Mouse (Mus musculus) lung, postnatal 10 days (tissue): ENCODE data around the gene Arrb1.
"Not testable (repeated sequence)": the region's sequence is repeated elsewhere in the genome, so short reads cannot be mapped to it uniquely, and the experiment has no call there.

Experiments used
- DNase-seq: peaks from one replicate; pipeline ENCODE4 v3.0.0; 2021

Arrb1 gene

DNA sequence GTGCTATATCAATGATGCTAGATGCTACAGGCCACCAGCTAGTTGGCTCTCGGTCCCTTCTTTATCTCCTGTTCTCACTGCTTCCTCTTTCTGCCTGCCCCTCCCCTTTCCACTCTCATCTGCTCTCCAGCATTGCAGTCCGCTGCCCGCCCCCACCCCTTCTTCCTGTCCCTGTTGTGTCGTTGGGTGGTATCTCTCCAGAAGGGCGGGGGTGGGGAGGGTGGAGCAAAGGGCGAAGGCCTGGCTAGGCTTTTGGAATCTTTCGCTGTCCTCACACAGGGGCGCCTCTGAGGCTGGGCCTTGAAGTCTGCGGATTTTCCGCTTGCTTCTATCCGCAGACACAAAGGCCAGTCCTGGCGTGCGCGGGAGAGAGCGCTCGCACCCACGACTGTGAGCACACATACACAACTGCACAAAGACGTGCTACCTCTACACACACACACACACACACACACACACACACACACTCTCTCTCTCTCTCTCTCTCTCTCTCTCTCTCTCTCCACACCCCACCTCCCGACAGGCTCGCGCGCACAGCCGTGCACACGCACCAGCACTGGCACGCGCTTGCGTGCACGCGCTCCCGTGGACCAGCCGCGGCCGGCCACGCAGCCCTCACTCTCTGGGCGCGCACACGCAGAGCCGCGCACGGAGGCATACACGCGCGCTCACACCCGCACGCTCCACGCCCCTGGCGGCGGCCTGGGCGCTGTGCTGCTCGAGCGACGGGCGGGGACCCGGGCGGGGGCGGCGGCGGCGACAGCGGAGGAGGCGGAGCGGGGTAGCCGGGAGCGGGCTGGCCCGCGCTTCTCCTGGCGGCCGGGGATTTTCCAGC lies at the start of gene Arrb1:
Arrb1 (plus strand) TSS at position 566 of the 835 bp plus-strand sequence.
- DNase-seq, result peak; percentile 91

DNA sequence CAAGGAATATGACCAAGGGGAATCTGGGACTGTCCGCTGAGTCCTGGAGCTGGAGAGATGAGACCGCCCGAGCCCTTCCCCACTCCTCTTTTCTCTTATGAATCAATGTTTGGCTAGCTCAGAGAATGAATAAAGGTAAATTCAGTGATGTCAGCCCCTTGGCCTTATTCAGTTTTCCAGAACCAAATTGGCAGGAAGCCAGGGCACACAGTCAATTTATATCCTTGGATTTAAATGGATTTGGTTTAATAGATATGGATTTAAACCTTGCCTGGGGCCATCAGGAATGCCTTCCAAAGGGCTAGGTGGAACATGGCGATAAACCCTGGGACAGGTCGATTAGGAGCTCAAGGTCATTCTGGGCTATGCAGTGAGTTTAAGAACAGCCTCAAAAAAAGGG lies 45.6 kb upstream of the Arrb1 start:
- DNase-seq, result no peak

DNA sequence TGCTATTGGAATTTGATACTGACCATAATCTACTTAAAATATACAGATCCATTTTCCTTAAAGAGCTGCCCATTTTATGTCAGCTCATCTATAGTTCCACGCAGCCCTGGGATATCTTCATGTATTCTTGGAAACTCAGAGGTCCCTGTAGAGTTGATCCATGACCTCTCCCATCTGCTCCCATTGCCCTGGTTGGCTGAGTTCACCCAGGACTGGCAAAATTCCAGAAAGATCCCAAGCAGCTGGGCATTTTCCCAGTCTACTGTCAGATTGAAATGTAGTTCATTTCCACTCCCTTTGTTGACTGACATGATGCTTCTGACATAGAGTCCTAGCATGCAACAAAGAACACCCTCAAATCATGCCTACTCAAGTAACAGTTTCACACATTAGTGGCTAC lies 36.1 kb upstream of the Arrb1 start:
- DNase-seq, result peak; percentile 72

DNA sequence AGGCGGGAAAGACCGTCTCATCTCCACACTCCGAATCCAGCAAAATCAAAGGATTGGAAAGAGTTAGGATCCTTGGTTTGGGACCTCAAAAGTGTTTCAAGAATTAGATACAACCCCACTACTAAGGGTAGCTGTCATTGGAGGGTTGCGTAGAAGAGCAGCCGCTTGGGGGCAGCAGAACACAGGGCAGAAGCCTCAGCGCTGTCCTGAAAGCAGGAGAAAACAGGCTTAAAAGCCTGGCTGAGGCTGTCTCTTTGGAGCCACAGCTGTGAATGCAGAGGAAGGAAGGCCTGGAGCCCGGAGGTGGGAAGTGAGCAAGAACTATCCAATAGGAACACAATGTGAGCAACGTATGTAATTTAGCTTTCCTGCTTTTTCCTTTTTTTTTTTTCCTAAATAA lies 35.1 kb upstream of the Arrb1 start:
- DNase-seq, result peak; percentile 90

DNA sequence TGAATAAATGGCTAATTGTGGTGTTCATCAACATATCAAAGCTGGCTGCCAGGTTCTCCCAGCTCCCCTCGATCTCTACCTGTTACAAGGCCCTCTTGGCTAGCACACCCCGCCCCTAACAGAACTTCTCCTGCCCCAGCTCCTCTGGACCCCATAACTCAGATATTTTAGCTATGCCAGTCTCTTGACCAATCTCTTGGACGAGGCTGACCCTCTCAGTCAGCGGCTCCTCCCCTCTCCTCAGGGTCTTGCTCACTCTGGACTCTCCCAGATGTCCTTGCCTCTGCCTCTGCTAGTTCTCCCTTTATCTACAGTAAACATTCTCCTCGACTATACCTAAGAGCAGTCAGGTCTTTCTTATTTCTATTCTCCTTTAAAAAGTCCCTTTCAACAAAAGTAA lies 34.6 kb upstream of the Arrb1 start:
- DNase-seq, result peak; percentile 32

DNA sequence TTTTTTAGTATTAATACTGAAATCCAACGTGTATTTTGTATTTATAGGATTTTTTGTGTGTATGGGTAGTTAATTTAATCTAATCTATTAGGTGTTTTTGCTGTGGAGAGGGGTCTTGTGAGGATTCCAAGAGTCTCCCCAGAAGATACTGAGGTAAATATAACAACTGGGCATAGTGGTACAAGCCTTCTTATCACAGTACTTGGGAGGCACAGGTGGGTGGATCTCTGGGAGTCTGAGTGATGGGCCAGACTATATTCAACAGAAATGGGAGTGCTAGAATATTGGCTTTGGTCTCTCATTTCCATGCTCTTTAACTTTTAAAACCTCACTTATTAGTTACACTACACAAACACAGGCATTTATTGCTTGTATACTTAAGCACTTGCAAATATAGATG lies 34.1 kb upstream of the Arrb1 start:
- DNase-seq, result no peak

DNA sequence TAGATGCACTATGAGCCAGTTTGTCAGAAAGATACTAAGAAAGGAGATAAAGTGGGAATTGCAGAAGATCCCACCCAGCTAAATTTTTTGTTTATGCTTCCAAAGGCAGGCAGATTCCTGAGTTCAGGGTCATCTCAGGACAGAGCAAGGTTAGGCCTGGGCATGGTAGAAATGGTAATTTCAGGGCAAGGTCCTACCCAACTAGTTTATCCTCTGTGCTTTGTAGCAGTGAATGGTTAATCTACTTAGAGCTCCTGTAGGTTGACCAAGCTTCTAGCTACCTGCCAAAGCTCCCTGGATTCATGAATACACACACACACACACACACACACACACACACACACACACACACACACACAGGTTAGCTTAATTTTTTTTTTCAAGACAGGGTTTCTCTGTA lies 30.7 kb upstream of the Arrb1 start:
- DNase-seq, result no peak

DNA sequence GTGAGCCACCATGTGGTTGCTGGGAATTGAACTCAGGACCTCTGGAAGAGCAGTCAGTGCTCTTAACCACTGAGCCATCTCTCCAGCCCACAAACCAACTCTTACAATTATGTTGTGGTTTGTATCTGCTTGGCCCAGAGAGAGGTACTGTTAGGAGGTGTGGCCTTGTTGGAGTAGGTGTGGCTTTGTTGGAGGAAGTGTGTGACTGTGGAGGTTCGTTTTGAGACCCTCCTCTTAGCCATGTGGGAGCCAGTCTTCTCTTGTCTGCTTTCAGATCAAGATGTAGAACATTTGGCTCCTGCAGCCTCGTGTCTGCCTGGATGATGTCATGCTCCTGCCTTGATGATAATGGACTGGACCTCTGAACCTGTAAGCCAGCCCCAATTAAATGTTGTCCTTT lies 27.1 kb upstream of the Arrb1 start:
- not testable (repeated sequence) for DNase-seq

DNA sequence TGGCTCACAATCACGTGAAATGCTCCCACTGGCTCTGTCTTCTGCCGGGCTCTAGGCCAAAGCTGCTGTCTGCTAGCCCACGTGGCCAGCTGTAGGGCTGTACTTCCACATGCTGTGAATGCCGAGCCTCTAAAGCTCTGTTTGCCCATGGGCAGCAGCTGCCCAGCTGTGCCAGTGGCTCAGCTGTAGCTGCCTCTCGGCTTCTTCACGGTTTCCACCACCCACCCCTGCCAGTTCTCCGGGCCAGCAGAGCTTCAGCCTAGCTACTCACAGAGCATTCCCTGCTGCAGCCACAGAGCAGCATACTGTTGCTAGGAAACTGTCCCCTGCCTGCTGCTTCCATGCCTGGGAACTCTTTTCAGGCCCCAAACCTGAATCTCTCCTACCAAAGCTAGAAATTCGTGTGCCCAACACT lies 25.2 kb upstream of the Arrb1 start:
- peak; percentile 65 for DNase-seq

DNA sequence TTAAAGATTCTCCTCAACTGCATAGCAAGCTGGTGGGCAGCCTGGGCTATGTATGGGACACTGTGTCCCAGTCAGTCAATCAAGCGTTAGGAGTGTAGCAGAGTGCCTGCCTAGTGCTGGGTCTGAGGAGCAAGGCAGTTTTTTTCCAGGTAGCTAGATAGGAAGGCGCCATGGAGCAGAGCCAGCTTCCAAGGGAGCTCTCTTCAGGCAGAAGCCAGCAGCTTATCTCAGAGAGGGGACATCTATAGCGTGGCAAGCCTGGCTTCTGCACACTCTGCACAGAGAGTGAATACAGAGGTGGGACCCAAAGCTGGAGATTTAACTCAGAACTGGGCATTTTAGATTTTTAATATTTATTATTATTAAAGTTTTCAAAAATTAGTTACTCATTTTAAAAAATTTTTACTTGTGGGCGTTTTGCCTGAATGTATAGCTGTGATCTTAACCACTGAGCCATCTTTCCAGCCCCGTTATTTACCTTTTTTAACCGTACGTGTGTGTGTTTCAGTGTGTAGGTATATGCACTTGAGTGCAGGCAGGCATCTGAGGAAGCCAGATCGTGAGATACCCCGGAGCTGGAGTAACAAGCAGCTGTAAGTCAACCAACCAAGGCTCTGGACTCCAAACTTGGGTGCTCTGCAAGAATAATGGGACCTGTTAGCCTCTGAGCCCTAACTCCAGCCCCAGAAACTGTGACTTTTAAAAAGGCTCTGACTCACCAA lies 19.0 kb upstream of the Arrb1 start:
- no peak for DNase-seq

DNA sequence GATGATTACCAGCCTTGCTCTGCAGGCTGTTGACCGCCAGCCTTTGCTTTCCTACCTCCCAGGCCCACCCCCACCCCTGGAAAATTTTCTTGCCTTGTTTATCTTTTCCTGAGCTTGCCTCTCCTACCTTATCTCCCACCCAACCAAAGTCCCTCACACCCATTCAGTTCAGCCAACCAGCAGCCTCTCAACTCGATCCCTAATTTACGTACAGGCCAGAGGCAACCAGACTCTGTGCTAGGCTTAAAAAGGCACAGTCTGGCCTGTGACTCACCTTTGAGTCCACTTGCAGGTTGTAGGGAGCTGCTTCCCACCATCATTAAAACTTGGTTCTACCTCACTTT lies 18.5 kb upstream of the Arrb1 start:
- no peak for DNase-seq

DNA sequence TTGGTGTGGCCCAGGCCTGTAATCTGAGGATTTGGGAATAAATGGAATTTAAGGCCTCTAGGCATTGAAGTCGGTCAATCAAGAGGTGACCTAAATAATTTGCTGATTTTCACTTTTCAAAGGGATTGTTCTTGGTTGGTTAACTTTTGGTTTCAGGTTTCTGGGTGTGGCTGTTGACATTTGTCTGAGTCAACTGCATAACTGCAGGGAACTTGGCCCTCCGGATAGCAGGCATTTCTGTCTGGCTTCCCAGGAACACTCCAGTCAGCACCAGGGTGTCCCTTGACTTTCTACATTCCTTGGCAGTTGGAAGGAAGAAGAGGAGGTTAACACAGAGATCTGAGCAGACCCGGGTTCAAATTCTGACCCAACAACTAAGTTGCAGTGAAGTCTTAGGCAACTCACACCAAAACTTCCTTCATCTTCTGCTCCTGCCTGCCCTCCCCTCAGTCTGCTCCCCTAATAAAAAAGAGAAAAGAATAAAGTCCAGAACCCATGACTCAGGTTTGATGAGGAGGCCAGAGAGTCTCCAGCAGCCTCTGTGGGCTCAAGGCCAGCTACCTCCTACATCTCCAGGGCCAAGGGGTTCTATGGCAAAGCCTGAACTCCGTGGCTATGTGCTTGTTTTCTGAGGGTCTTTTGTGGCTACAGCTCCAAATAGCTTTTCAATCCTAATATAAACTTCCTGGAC lies 16.2 kb upstream of the Arrb1 start:
- peak; percentile 56 for DNase-seq

DNA sequence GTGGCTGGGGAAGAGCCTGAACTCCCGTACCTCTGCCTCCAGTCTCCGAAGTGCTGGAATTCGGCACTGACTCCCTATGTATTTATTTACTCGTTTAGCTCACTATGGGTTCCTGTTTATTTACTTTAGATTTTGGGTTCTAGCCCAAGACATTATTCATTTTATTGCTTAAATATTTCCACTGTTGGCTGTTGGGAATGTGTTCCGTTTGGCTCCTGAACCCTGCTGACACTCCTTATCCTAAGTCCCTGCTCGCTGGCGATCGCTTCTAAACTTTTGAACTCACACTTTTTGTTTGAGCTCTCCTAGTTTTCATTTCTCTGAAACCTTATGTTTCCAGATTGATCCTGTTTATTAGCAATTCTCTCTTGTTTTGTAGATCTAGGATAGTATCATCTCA lies 12.1 kb upstream of the Arrb1 start:
- peak; percentile 63 for DNase-seq

DNA sequence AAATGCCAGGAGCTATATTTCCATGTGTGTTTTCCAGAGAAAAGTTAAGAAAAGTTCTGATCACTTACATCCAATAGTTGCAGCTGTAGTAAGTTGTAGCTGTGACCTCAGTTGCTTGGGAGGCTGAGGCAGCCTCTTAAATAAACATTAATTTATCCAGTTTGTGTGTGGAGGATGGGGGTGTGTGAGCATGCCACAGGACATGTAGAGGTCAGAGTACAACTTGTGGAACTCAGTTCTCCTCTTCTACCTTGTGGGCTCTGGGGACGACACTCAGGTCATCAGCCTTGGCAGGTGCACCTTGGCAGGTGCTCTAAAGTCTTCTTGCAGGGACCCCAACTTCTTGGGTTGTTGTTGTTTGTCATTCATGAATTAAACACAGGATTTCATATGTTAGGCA lies 11.4 kb upstream of the Arrb1 start:
- no peak for DNase-seq

DNA sequence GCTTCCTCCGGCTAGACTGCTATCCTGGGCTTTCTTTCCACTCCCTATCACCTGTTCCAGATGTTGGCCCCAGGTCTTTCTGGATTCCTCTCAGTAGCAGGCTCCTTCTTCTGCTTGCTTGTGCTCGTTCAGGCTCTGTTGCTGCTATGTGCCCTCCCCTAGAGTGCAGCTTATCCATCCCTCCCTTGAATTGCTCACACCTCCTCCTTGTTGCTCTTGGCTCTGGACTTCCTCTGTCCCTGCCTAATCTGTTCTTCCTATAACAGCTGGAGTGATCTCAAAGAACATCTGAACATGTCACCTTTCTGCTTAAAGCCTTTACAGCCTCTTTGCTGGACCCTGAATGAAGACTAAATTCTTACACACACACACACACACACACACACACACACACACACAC lies 6.7 kb upstream of the Arrb1 start:
- DNase-seq, result no peak

DNA sequence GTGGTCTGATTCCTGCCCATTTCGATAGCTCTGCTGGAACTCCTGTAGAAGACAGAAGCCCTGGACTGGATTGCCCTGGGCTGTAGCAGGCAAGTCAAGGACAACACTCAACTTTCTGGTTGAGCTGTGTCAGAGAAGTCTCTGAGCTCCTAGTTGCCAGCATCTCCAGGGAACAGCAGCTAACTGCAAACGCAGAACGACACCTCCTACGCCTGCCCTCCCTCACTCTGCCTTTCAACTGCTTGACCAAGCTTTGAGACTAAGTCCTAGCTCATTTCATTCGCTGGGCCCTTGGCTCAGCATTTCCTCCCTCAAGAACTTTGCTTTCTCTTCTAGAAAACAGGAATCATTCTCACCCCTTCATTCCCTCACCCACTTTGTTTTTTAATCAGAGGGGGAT lies 5.9 kb upstream of the Arrb1 start:
- no peak for DNase-seq

DNA sequence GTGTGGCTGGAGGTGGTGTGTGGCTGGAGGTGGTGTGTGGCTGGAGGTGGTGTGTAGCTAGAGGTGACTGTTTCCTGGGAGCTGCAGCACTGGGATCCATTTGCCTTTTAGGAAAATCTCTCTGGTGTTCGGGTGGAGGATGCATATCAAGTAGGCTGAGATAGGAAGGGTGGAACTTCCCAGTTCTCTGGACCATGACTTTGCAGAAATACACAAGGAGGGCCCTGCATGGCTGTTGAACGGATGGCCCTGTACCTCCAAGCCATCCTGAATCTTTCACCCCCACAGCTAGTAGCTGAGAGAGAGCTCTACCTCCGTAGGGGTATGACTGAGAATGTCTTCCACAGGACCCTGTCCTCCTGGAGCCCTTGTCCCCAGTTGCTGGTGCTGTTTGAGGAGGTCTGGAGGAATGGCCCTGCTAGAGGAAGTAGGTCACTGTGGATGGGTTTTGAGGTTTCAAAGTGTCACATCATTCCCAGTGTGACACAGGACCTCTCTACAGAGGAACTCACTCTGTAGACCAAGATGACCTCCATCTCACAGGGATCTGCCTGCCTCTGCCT lies 3.8 kb upstream of the Arrb1 start:
- DNase-seq, result no peak

DNA sequence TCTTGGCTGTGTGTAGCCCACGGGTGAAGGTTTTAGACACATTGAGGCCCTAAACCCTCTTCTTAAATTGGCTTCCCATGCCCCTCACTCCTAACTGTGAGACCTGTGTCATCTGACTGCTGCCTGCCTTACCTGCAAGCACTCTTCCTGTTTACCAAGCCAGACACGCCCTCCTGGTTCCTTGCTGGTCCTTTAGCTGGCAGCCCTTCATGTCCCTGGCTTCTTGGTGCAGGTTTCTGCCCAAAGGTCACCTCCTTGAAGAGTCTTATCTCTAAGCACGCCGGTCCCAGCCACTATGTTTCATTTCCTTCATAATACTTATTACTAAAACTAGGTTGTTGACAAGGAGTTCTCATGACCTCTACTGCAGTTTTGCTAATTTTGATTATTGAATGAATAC lies 2.7 kb upstream of the Arrb1 start:
- peak; percentile 38 for DNase-seq

DNA sequence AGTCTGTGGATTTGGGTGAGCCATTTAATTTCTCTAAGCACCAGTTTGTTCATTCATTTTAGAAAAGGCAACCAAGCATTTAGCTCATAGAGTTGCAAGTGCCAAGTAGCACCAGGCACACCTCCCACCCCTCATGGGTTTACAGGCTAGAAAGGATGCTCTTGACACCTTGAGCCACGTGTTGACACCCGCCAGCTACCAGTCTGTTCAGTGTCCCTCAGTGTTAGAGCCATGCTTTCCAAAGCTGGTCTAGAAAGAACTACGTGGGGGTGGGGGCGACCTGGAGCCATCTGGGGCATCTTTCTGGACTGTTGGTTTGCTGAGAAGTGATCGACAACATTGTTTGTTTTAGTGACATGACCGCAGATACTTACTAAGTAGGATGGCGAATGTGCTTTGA lies 1.7 kb upstream of the Arrb1 start:
- no peak for DNase-seq

DNA sequence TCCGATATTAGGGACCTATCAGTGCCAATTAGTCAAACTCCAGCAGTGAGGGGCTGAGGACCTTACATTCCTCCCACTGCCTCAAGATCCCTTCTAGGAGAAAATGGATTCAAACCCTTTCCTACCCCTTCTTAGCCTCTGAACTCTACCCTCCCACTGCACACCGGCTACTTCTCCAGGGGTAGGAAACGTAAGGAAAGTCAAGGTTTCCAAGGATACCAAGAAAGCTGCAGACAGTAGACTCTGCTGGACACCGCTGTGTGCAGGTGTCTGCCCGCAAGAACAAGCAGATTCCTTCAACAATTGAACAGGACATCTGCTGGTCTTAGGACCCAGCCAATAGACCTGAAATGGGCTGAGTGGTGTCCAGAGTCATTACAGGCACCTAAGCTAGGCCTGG lies 765 bp upstream of the Arrb1 start:
- DNase-seq, result no peak

DNA sequence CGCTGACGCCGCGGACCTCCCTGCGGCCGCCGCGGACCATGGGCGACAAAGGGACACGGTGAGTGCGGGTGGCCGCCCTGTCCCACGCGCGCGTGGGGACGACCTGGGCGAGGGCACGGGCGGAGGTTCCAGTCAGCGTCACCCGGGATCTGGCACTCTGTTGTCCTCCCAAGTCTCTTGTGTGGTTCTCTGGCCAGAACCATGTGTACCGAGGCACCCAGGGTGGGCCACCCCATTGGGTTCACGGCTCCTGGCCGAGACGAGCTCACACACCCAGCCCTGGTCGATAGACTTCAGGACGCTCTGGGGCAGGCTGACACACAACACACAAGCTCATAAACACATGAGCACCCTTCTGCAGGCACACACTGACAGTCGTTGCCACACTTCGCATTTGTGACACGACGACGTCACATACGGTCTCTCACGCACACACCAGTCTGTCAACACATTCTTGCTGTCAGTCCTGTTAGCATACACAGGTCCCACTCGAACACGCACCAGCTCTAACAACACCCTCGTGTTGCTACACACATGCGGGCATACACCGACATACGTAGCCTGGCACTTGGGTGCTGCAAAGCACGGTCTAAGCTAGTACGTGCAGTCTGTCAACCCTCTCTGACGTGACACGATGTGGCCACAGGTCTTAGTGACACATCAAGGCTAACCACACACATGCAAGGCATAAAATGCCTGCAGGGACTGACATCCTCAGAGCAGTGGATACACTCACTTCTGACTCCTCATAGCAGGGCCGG lies 655 bp downstream of the Arrb1 start:
- peak; percentile 48 for DNase-seq

DNA sequence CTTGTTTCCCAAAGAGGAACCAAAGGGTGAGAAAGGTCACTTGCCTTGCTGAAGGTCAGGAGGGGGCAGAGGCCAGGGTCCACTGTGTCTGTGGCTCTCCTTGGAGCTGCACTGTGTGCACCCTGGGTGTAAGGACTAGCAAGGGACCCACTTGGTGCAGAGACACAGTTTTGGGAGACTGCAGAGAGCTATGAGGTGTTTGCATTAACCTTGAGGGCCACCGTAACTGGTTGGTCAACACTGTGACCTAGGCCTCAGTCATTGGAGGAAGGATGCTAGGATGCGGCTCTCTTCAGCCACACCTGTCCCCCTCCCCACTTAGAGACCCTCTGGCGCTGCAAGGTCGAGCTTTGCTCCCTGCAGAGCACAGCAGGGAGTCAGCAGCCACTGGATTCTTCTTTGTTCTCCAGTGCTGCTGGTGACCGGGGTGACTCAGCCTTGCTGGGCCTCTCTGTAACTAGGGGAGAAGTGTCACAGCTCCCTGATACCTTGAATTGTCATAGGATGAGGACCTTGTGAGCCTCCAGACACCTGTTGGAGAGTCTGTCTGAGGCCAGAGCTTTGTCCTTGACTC lies 2.0 kb downstream of the Arrb1 start:
- no peak for DNase-seq

DNA sequence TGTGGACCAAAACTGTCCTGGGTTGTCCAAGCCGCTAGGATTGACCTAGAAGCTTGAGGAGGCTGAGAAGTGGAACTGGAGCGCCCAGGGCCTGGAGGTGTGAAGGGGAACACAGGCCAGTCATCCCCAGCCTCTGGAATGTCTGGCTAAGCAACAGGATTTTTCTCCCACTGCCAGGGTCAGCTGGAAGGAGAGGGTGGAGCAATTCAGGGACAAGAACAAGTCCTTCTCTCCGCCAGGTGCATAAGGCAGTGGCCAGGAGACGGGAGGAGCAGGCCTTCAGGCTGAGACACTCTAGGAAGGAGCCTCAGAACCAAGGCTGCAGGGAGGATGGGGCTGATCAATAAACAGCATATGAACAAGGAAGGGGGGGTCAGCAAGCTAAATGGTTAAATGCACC lies 3.2 kb downstream of the Arrb1 start:
- DNase-seq, result no peak
